ENCODE assay signal across 11 mouse cellular contexts in the genomic region with DNA sequence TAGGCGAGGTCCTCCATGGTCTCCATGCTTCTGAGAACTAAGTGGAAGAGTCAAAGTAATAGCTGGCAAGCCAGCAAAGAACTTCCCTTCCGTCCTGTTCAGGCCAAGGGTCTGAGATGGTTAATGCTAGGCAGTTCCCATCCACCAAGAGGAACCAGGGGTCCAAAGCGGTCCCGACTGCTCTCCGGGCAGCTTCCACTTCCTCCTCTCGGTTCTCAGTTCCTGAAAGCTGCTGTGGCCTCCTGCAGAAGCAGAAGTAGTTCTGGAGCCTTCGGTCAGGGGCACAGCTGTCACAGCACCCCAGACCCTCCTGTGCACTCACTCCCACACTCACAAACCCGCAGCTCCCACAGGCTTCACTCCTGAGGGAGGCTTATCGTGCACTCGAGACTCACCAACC. TPM values are rescaled to one million over a fixed set of nuclear protein-coding genes. Genes with fewer than 3 reads are reported as not detected.
DNase-seq lines count a peak whose midpoint lies in the region; ATAC-seq and TF ChIP-seq lines count a peak whose summit lies in the region.
"Had no signal": no experiment of that assay in that cellular context is flagged by ENCODE, and none has a peak within 500 bp of the region (broad histone marks: within the 10 kb centered on the region; RNA-seq: fewer than 3 reads in every experiment).

No protein-coding gene starts in this region.

- TF ChIP-seq CTCF in liver, postnatal 0 days (IDR thresholded peaks at IDR 0.05; ENCODE audit: low read depth): no peak

- H3K4me3 ChIP-seq in liver, postnatal 0 days (ENCODE audit: low read depth, low read length): no peak overlapping the region
- H3K4me3 ChIP-seq in hindbrain, embryonic 16.5 days (ENCODE audit: low read length): no peak overlapping the region
- H3K4me3 ChIP-seq: embryonic facial prominence, embryonic 15.5 days; midbrain, embryonic 12.5 days had no signal

- peak overlapping the region; percentile 72 for H3K27ac ChIP-seq in liver, postnatal 0 days (ENCODE audit: low read depth)
- H3K27ac ChIP-seq in hindbrain, embryonic 16.5 days (ENCODE audit: low read depth, low read length): no peak overlapping the region
- H3K27ac ChIP-seq: embryonic facial prominence, embryonic 15.5 days; midbrain, embryonic 12.5 days had no signal

- H3K4me2 ChIP-seq in liver, postnatal 0 days (ENCODE audit: low read depth, low read length): peak overlapping the region; percentile 54; the same call in 1 of the 2 replicates
- no peak overlapping the region for H3K4me2 ChIP-seq in hindbrain, embryonic 16.5 days (ENCODE audit: low read length)
- H3K4me2 ChIP-seq: embryonic facial prominence, embryonic 15.5 days; midbrain, embryonic 12.5 days had no signal

- H3K36me3 ChIP-seq in liver, postnatal 0 days (replicated peaks; ENCODE audit: insufficient read depth, low read length): no peaks in the 10 kb centered on the region
- H3K36me3 ChIP-seq in splenic B cell, adult 2 months (ENCODE audit: control insufficient read depth, insufficient read depth, low read length, poor library complexity, severe bottlenecking): no peaks in the 10 kb centered on the region
- no peaks in the 10 kb centered on the region for H3K36me3 ChIP-seq in hindbrain, embryonic 16.5 days (ENCODE audit: control insufficient read depth, insufficient read depth, low read length)
- H3K36me3 ChIP-seq: embryonic facial prominence, embryonic 15.5 days; midbrain, embryonic 12.5 days had no signal

- 30% methylated on average over 10 of the region's 10 CpGs for WGBS in liver, postnatal 0 days (ENCODE audit: insufficient replicate concordance)
- 87% methylated on average over 10 of the region's 10 CpGs for WGBS in hindbrain, embryonic 16.5 days

- H3K4me1 ChIP-seq in liver, postnatal 0 days (ENCODE audit: insufficient read depth): peaks cover 12% of the 10 kb centered on the region
- no peaks in the 10 kb centered on the region for H3K4me1 ChIP-seq in hindbrain, embryonic 16.5 days (ENCODE audit: control insufficient read depth, insufficient read depth, low read depth, low read length)
- H3K4me1 ChIP-seq: embryonic facial prominence, embryonic 15.5 days; midbrain, embryonic 12.5 days had no signal

- no peaks in the 10 kb centered on the region for H3K27me3 ChIP-seq in liver, postnatal 0 days (ENCODE audit: insufficient read depth, low read length)
- H3K27me3 ChIP-seq in splenic B cell, adult 2 months (ENCODE audit: control insufficient read depth, insufficient read depth, low read length, poor library complexity, severe bottlenecking): no peaks in the 10 kb centered on the region
- no peaks in the 10 kb centered on the region for H3K27me3 ChIP-seq in hindbrain, embryonic 16.5 days (replicated peaks; ENCODE audit: control insufficient read depth, insufficient read depth, low read length)
- H3K27me3 ChIP-seq: embryonic facial prominence, embryonic 15.5 days had no signal

- ATAC-seq in liver, postnatal 0 days: peak; percentile 66
- ATAC-seq in hindbrain, embryonic 16.5 days: no peak
- ATAC-seq: inflammation-experienced regulatory T-cells, adult 6 months had no signal

- no peak overlapping the region for H3K9ac ChIP-seq in liver, postnatal 0 days (replicated peaks)
- no peak overlapping the region for H3K9ac ChIP-seq in hindbrain, embryonic 16.5 days (ENCODE audit: low read depth, low read length)
- H3K9ac ChIP-seq: embryonic facial prominence, embryonic 15.5 days; midbrain, embryonic 12.5 days had no signal

- DNase-seq in left cerebral cortex, postnatal 14 days (ENCODE audit: low spot score in 2 of 2): peak; percentile 18 to 40
- no peak for DNase-seq in left cerebral cortex, adult 18-20 months (ENCODE audit: low spot score in 2 of 2)
- peak; percentile 28 to 71 for DNase-seq in heart, adult 9 months (ENCODE audit: low spot score in 2 of 2)
- DNase-seq in liver, postnatal 0 days: peak; percentile 64
- peak; percentile 91 for DNase-seq in splenic B cell, adult 2 months (ENCODE audit: low read depth, low spot score)
- no peak for DNase-seq in yolk sac, embryonic 10.5 days (ENCODE audit: low spot score)
- DNase-seq in layer of hippocampus, adult 18-20 months (ENCODE audit: low spot score in 2 of 2): no peak

- intact Hi-C loops in left cerebral cortex, postnatal 14 days (cut with DNase I): no loop called here

- no peaks in the 10 kb centered on the region for H3K9me3 ChIP-seq in liver, postnatal 0 days (ENCODE audit: low read length)
- H3K9me3 ChIP-seq in hindbrain, embryonic 16.5 days (ENCODE audit: control insufficient read depth, low read length): no peaks in the 10 kb centered on the region
- H3K9me3 ChIP-seq: embryonic facial prominence, embryonic 15.5 days; midbrain, embryonic 12.5 days had no signal

- TF ChIP-seq EP300 in liver, postnatal 0 days (IDR thresholded peaks at IDR 0.05; ENCODE audit: low read depth): no peak

RNA-seq across cellular contexts. Expression of a gene that starts 6.7 kb away (rescaled TPM):
- 1 to 10 TPM in 1 of 2 experiments, under 1 TPM in 1; 0.76 to 1.2 TPM for total RNA-seq in left cerebral cortex, postnatal 14 days (2021)
- total RNA-seq in left cerebral cortex, adult 18-20 months (2021): 1 to 10 TPM in 1 of 2 experiments, under 1 TPM in 1; 1.00 to 1.1 TPM
- polyA plus RNA-seq in liver, postnatal 0 days (2015; fragmentation: Nextera tagmentation; extraction: Ambion mirVana): 0.21 and 0.24 TPM in 2 replicates
- 0.18 and 0.52 TPM in 2 replicates for polyA plus RNA-seq in hindbrain, embryonic 16.5 days (2015; fragmentation: Nextera tagmentation; extraction: Ambion mirVana)
- total RNA-seq in layer of hippocampus, adult 18-20 months (2021): under 1 TPM; 0.72 to 0.89 TPM

RNA-seq across cellular contexts. Expression of a gene that starts 6.9 kb away (rescaled TPM):
- 10 to 100 TPM; 40.9 to 41.0 TPM for total RNA-seq in left cerebral cortex, postnatal 14 days (2021)
- total RNA-seq in left cerebral cortex, adult 18-20 months (2021): 10 to 100 TPM; 55.5 to 56.2 TPM
- polyA plus RNA-seq in liver, postnatal 0 days (2015; fragmentation: Nextera tagmentation; extraction: Ambion mirVana): 6.7 and 8.0 TPM in 2 replicates
- 10.2 and 12.5 TPM in 2 replicates for polyA plus RNA-seq in hindbrain, embryonic 16.5 days (2015; fragmentation: Nextera tagmentation; extraction: Ambion mirVana)
- total RNA-seq in layer of hippocampus, adult 18-20 months (2021): 10 to 100 TPM; 64.2 to 65.8 TPM

Comparison
In these comparisons a context has a peak if more than half of its experiments do, and no peak if none do; other contexts are left out.
1. DNase-seq: peak in left cerebral cortex, postnatal 14 days (2 of 2), heart, adult 9 months (2 of 2), liver, postnatal 0 days (single experiment) and splenic B cell, adult 2 months (single experiment); none in left cerebral cortex, adult 18-20 months (0 of 2), yolk sac, embryonic 10.5 days (single experiment) and layer of hippocampus, adult 18-20 months (0 of 2).